Mouse (Mus musculus) liver, adult 2 months (tissue): ENCODE results near the gene Slc30a3. TPM values are rescaled to one million over a fixed set of nuclear protein-coding genes. Genes with fewer than 3 reads are reported as not detected.

Experiments used
- DNase-seq: peaks from one replicate; pipeline ENCODE4 v3.0.0-alpha.2; 2011; ENCODE audit warnings: low read depth, low spot score; ENCODE audit errors: extremely low read depth
- H3K27ac ChIP-seq: fragments of 200-500 bp; replicated peaks from 2 replicates; pipeline ENCODE4 v1.5.1; 2012; ENCODE audit warnings: low read depth, mild to moderate bottlenecking, control low read depth, inconsistent platforms, low read length; ENCODE audit not compliant: insufficient read depth
- H3K27me3 ChIP-seq: fragments of 200-500 bp; 2 replicates; pipeline ENCODE4 v1.6.1; 2012; ENCODE audit warnings: mild to moderate bottlenecking, moderate library complexity, low read length, inconsistent platforms; ENCODE audit not compliant: control insufficient read depth, insufficient read depth
- H3K36me3 ChIP-seq: fragments of 200-500 bp; 2 replicates; pipeline ENCODE4 v1.6.1; 2012; ENCODE audit warnings: low read length, inconsistent platforms; ENCODE audit not compliant: control insufficient read depth, insufficient read depth
- H3K4me1 ChIP-seq: fragments of 200-500 bp; 2 replicates; pipeline ENCODE4 v1.6.1; 2011; ENCODE audit warnings: low read length; ENCODE audit not compliant: control insufficient read depth, insufficient read depth
- H3K4me3 ChIP-seq: fragments of 200-500 bp; 2 replicates; pipeline ENCODE4 v1.5.1; 2011; ENCODE audit warnings: low read depth, mild to moderate bottlenecking, control low read depth, low read length, moderate library complexity; ENCODE audit not compliant: insufficient read depth
- H3K79me2 ChIP-seq: fragments of 200-500 bp; 2 replicates; pipeline ENCODE4 v1.6.1; 2012; ENCODE audit warnings: inconsistent platforms, mild to moderate bottlenecking, low read length, moderate library complexity; ENCODE audit not compliant: control insufficient read depth, insufficient read depth
- H3K9ac ChIP-seq: fragments of 200-500 bp; 2 replicates; pipeline ENCODE4 v1.6.1; 2012; ENCODE audit warnings: low read depth, mild to moderate bottlenecking, control low read depth, inconsistent platforms, low read length
- CTCF ChIP-seq: fragments of 200-500 bp; IDR thresholded peaks from 2 replicates; pipeline ENCODE4 v1.5.1; 2011; ENCODE audit warnings: low read depth, low read length, control low read depth
- POLR2A ChIP-seq: fragments of 200-500 bp; IDR thresholded peaks from 2 replicates; pipeline ENCODE4 v1.6.1; 2011; ENCODE audit warnings: low read length, control low read depth; ENCODE audit not compliant: insufficient read depth; ENCODE audit errors: extremely low read depth
- WGBS: fragments of 180-500 bp; shearing (Covaris S2); methylation state at CpG from one replicate; pipeline ENCODE4 v1.1.7; 2018; 5-methylcytosine and 5-hydroxymethylcytosine counted together
- polyA plus RNA-seq: library from polyadenylated mRNA; depleted of rRNA; stranded (reverse); fragments of >200 nt; gene quantifications from 2 replicates; pipeline ENCODE4 v1.2.3, GENCODE M21; 2012
- total RNA-seq: library from RNA; depleted of rRNA; stranded (reverse); fragments of >200 nt; gene quantifications from 2 replicates; pipeline ENCODE4 v1.2.3, GENCODE M21; 2014

Gene Slc30a3
- total and polyA plus RNA-seq, 2 experiments, result 0.37 to 0.97 TPM

DNA sequence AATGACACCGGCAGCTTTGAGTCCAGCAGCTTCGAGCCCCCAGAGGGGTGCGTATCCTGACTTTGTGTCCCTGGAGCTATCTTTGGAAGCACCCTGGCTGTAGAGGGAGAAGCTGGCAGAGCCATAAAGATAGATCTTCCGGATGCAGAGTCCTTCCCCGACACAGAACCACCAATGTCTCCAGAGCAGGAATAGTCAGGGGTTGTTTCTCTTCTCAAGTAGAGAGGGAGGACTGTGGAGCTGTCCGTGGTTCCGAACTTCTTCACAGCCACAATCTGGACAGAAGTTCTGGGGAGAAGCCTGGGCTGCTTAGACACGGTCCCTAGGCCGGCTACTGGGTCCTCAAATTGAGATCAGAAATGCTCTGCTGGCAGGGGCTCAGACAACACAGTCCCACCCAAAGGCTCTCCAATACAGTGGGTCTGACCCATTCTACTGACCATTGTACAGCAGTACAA lies 31.0 kb upstream of the Slc30a3 start:
- no peak for DNase-seq
- no peak overlapping the region for H3K27ac ChIP-seq
- H3K9ac ChIP-seq, result no peak overlapping the region
- TF ChIP-seq CTCF (no peak), POLR2A (no peak)
- 20% methylated on average over 9 of the region's 9 CpGs for WGBS
- no peaks in the 10 kb centered on the region; the same call in 1 of the 2 replicates for H3K4me1 ChIP-seq
- peaks cover 17% of the 10 kb centered on the region for H3K27me3 ChIP-seq
- H3K4me3 ChIP-seq, result no peak overlapping the region
- no peaks in the 10 kb centered on the region for H3K79me2 ChIP-seq
- H3K36me3 ChIP-seq, result peaks cover 8% of the 10 kb centered on the region; the same call in 1 of the 2 replicates

DNA sequence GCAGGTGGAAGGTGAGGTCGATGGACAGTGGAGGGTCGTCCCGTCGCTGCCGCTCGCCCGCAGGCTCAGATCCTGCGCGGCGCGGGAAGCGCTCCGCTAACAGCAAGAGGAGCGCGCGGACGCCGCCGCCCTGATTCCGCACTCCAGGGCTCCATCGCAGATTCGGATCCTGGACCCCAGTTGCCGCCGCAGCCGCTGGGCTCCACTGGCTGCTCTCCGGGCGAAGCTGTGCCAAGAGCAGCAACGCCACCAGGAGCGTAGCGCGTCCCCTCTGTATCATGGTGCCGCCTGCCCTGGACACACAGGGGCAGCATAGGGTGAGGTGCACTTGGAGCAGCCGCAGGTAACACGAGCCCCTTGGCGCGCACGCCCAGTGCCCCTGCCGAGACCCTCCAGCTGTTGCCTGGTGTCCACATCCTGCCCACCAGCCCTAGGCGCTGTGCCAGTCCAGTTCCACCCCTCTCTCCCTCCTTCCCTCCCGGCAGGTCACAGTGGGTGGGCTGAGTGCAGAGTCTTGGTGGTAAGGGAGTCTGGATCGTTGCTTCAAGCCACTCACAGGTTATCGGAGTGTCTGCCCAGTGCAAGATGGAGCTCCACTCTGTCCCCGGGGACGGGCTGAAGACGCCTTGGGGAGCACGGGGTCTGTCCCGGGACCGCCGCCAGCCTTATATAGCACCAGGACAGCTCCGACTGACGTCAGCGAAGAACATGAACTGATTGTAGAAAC lies 30.4 kb upstream of the Slc30a3 start, which contains the start of gene Ucn:
Gene Ucn, minus strand, starts transcription at position 589 of the 727 bp plus-strand sequence.
- DNase-seq, result no peak
- Histone ChIP-seq H3K4me3 (no peak within 1 kb of the TSS), H3K27me3 (peaks cover 17% of the 10 kb centered on the region), H3K4me1 (no peaks in the 10 kb centered on the region; the same call in 1 of the 2 replicates), H3K36me3 (peaks cover 6% of the 10 kb centered on the region; the same call in 1 of the 2 replicates), H3K79me2 (no peaks in the 10 kb centered on the region), H3K27ac (no peak within 1 kb of the TSS), H3K9ac (no peak within 1 kb of the TSS)
- TF ChIP-seq POLR2A, result no peak
- no peak for TF ChIP-seq CTCF
- 4% methylated on average over 52 of the region's 52 CpGs for WGBS

DNA sequence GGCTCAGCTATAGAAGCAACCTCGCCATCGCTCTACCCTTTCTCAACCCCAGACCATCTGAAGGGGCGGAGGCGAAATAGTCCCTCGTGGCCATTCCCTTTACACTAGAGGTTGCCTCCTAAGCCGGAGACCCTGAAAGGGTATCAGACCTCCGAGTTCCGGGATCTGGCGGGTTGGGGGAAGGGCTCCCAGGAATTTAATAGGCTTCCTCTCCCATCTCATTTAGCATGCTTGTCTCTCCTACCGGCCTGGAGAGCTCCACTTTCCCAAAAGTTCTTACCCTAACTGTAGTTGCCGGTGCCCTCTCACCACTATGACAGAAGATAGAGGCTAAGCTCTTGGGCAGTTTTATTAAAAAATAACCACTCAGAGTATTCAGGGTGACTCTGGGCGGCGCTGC lies 29.6 kb upstream of the Slc30a3 start:
- peaks cover 3% of the 10 kb centered on the region; the same call in 1 of the 2 replicates for H3K36me3 ChIP-seq
- no peaks in the 10 kb centered on the region; the same call in 1 of the 2 replicates for H3K4me1 ChIP-seq
- no peaks in the 10 kb centered on the region for H3K79me2 ChIP-seq
- H3K4me3 ChIP-seq, result no peak overlapping the region
- H3K9ac ChIP-seq, result no peak overlapping the region
- no peak for DNase-seq
- TF ChIP-seq POLR2A (no peak), CTCF (no peak)
- H3K27me3 ChIP-seq, result peaks cover 17% of the 10 kb centered on the region
- 4% methylated on average over 13 of the region's 13 CpGs for WGBS
- H3K27ac ChIP-seq, result no peak overlapping the region

DNA sequence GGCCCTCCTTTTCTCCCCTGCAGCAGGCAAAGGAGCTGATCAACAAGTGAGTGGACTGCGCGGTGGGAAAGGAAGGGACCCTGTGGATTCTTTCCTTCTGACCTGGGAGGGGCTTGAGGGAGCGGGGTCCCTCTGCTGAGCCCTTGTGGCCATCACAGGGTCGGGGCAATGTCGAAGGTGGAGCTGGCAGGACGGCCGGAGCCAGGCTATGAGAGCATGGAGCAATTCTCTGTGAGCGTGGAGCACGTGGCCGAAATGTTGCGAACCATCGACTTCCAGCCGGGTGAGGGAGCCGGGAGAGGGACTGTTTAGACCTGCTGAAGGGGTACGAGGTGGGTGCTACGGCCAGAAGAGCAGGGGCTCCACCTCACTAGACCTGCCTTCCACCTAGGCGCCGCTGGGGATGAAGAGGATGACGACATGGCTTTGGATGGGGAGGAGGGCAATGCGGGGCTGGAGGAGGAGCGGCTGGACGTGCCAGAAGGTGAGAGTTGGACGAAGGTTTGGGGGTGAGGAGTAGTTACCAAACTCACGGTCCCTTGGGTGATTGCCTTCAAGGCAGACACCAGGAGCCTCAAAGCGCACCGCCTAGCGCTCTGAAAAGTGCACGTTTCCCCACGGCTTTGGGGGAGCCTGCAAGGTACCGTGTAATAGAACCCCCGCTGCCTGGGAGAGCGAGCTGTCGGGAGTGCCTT lies 28.8 kb upstream of the Slc30a3 start:
- Histone ChIP-seq H3K79me2 (no peaks in the 10 kb centered on the region), H3K27ac (no peak overlapping the region), H3K4me3 (no peak overlapping the region), H3K9ac (no peak overlapping the region), H3K4me1 (no peaks in the 10 kb centered on the region; the same call in 1 of the 2 replicates), H3K27me3 (peaks cover 17% of the 10 kb centered on the region), H3K36me3 (peaks cover 3% of the 10 kb centered on the region; the same call in 1 of the 2 replicates)
- no peak for DNase-seq
- WGBS, result 3% methylated on average over 33 of the region's 33 CpGs
- TF ChIP-seq POLR2A (no peak), CTCF (no peak)

DNA sequence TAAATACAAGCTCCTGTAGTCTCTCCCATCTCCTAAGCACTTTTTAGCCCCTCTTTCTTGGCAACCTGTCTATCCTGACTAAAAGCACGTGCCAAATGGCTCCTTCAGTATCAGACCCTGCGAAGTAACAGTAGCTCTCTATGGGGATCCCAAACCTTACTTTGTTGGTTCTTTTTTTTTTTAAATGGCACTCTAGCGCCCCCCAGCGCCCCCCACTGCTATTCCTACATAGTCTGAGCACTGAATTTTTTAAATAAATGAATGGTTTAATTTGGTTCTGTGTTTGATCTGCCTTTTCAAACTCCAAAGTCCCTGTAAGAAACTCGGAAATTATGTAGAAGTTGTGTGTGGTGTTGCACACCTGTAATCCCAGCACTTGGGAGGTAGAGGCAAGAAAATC lies 18.0 kb upstream of the Slc30a3 start:
- H3K4me3 ChIP-seq, result no peak overlapping the region
- no peak overlapping the region for H3K27ac ChIP-seq
- no peaks in the 10 kb centered on the region for H3K79me2 ChIP-seq
- no peak overlapping the region for H3K9ac ChIP-seq
- TF ChIP-seq CTCF (no peak), POLR2A (no peak)
- no peaks in the 10 kb centered on the region for H3K4me1 ChIP-seq
- 34% methylated on average over 5 of the region's 5 CpGs for WGBS
- H3K27me3 ChIP-seq, result no peaks in the 10 kb centered on the region; the same call in 1 of the 2 replicates
- DNase-seq, result no peak
- H3K36me3 ChIP-seq, result no peaks in the 10 kb centered on the region

DNA sequence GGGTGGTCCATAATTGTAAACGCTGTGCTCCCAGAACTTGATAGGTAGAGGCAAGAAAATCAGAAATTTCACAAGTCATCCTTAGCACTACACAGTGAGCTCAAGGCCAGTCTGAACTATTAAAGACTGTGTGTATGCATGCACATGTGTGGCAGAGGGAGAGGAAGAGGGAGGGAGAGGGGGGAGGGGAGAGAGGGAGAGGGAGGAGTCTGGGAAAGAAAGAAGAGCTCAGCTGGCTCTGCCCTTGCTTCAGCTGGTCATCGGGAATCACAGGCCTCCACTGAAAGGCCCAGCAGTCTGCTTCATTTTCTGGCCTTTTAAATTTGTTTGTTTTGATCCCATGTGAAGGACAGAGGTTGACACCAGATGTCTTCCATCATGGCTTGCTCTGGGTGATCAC lies 15.4 kb upstream of the Slc30a3 start:
- H3K36me3 ChIP-seq, result no peaks in the 10 kb centered on the region
- TF ChIP-seq POLR2A, result no peak
- no peak for TF ChIP-seq CTCF
- H3K27me3 ChIP-seq, result no peaks in the 10 kb centered on the region
- DNase-seq, result no peak
- H3K79me2 ChIP-seq, result no peaks in the 10 kb centered on the region
- H3K9ac ChIP-seq, result no peak overlapping the region
- no peaks in the 10 kb centered on the region for H3K4me1 ChIP-seq
- H3K4me3 ChIP-seq, result no peak overlapping the region
- WGBS, result 61% methylated on average over 2 of the region's 2 CpGs
- H3K27ac ChIP-seq, result no peak overlapping the region
